Mouse (Mus musculus) midbrain, embryonic 12.5 days (tissue): ENCODE results near the gene Tmem217. TPM values are rescaled to one million over a fixed set of nuclear protein-coding genes. Genes with fewer than 3 reads are reported as not detected.

ENCODE experiments used
- ATAC-seq: fragments of 200-750 bp; cut with Nextera tagmentation; 2 replicates; pipeline ENCODE4 v1.8.0; 2017; ENCODE audit warnings: low read depth, moderate TSS enrichment, moderate library complexity; ENCODE audit not compliant: low FRiP score
- H3K27ac ChIP-seq: fragments of 300-500 bp; sonication (generic); replicated peaks from 2 replicates; pipeline ENCODE4 v1.5.1; 2016; ENCODE audit warnings: mild to moderate bottlenecking
- H3K27me3 ChIP-seq: fragments of 300-500 bp; sonication (generic); 2 replicates; pipeline ENCODE4 v1.6.1; 2016; ENCODE audit warnings: mild to moderate bottlenecking
- H3K36me3 ChIP-seq: fragments of 300-500 bp; sonication (generic); 2 replicates; pipeline ENCODE4 v1.6.1; 2016
- H3K4me1 ChIP-seq: fragments of 300-500 bp; sonication (generic); 2 replicates; pipeline ENCODE4 v1.6.1; 2016
- H3K4me2 ChIP-seq: fragments of 300-500 bp; sonication (generic); replicated peaks from 2 replicates; pipeline ENCODE4 v1.6.1; 2016; ENCODE audit warnings: mild to moderate bottlenecking, moderate library complexity
- H3K4me3 ChIP-seq: fragments of 300-500 bp; sonication (generic); 2 replicates; pipeline ENCODE4 v1.5.1; 2016; ENCODE audit warnings: mild to moderate bottlenecking
- H3K9ac ChIP-seq: fragments of 300-500 bp; sonication (generic); replicated peaks from 2 replicates; pipeline ENCODE4 v1.6.1; 2016; ENCODE audit warnings: mild to moderate bottlenecking, moderate library complexity
- H3K9me3 ChIP-seq: fragments of 300-500 bp; sonication (generic); 2 replicates; pipeline ENCODE4 v1.6.1; 2016; ENCODE audit warnings: mild to moderate bottlenecking
- WGBS: fragments of 180-500 bp; shearing (Covaris S2); methylation state at CpG from one replicate; pipeline ENCODE4 v1.1.7; 2016; 5-methylcytosine and 5-hydroxymethylcytosine counted together
- polyA plus RNA-seq: library from polyadenylated mRNA; unstranded; fragments of >200 nt; fragmentation: Nextera tagmentation; extraction: Ambion mirVana; gene quantifications from 2 replicates; pipeline ENCODE4 v1.2.1, GENCODE M21; 2016

The Tmem217 gene
- polyA plus RNA-seq, 1 experiment from 2014 or later, result 2.1 TPM

DNA sequence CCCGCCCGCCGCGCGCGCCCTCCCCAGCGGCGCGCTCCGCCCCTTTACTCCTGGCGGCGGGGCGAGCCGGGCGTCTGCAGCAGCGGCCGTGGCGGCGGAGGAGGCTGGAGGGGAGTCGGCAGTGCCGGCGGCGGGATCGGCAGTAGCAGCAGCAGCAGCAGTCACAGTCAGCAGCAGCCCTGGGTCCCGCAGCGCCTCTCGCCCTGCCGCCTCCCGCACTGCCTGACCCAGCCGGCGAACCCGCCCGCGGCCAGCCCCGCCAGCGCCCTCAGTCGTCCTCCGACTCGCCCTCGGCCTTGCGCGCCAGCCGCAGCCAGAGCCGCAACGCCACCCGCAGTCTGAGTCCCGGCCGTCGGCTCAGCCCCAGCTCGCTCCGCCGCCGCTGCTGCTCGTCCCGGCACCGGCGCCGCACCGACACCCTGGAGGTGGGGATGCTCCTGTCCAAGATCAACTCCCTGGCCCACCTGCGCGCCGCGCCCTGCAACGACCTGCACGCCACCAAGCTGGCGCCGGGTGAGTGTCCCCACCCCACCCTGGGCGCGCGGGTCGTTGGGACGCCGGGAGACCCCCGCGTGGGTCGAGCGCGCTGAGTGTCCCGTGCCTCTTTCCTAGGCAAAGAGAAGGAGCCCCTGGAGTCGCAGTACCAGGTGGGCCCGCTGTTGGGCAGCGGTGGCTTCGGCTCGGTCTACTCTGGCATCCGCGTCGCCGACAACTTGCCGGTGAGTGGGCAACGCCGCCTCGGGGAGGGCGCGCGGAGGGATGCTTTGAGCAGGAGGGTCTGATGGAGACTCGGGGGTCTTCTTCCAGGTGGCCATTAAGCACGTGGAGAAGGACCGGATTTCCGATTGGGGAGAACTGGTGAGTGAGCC lies 61.2 kb downstream of the Tmem217 start, which contains the start of gene Pim1:
Pim1 (plus strand) TSS at position 41 of the 869 bp plus-strand sequence.
- Histone ChIP-seq H3K4me2 (peak within 1 kb of the TSS; percentile 88), H3K4me3 (peak within 1 kb of the TSS; percentile 81), H3K4me1 (peaks cover 25% of the 10 kb centered on the region), H3K9me3 (no peaks in the 10 kb centered on the region), H3K27ac (peak within 1 kb of the TSS; percentile 95), H3K9ac (peak within 1 kb of the TSS; percentile 82), H3K36me3 (peaks cover 13% of the 10 kb centered on the region), H3K27me3 (no peaks in the 10 kb centered on the region)
- ATAC-seq, result peak; percentile 77
- WGBS, result under 1% methylated on average over 59 of the region's 99 CpGs

GRCm38 (mm10) chr17:29489971-29490712 lies 62.0 kb downstream of the Tmem217 start:
- peak; percentile 86 for ATAC-seq
- Histone ChIP-seq H3K4me1 (peaks cover 25% of the 10 kb centered on the region), H3K36me3 (peaks cover 13% of the 10 kb centered on the region)

GRCm38 (mm10) chr17:29488978-29489970 lies 62.9 kb downstream of the Tmem217 start:
- no peak for ATAC-seq
- H3K4me3 ChIP-seq, result peak overlapping the region; percentile 81
- H3K27me3 ChIP-seq, result no peaks in the 10 kb centered on the region
- H3K4me2 ChIP-seq, result peak overlapping the region; percentile 88
- no peaks in the 10 kb centered on the region for H3K9me3 ChIP-seq
- H3K36me3 ChIP-seq, result peaks cover 6% of the 10 kb centered on the region
- H3K9ac ChIP-seq, result peak overlapping the region; percentile 63
- 6% methylated on average over 30 of the region's 30 CpGs for WGBS
- H3K27ac ChIP-seq, result peak overlapping the region; percentile 94
- peaks cover 20% of the 10 kb centered on the region for H3K4me1 ChIP-seq

More at GRCm38 (mm10) chr17:29489971-29490712, 62.0 kb downstream of the Tmem217 start:
- Histone ChIP-seq H3K4me2 (peak overlapping the region; percentile 88), H3K27ac (peak overlapping the region; percentile 95), H3K9ac (peak overlapping the region; percentile 82), H3K9me3 (no peaks in the 10 kb centered on the region), H3K27me3 (no peaks in the 10 kb centered on the region), H3K4me3 (peak overlapping the region; percentile 81)
- WGBS, result under 1% methylated on average over 46 of the region's 68 CpGs

- Histone ChIP-seq H3K9me3 (no peaks in the 10 kb centered on the region), H3K4me1 (peaks cover 20% of the 10 kb centered on the region), H3K9ac (no peak overlapping the region), H3K27ac (no peak overlapping the region), H3K4me3 (no peak overlapping the region), H3K4me2 (no peak overlapping the region), H3K27me3 (no peaks in the 10 kb centered on the region), H3K36me3 (no peaks in the 10 kb centered on the region)
- no peak for ATAC-seq
- 68% methylated on average over 8 of the region's 8 CpGs for WGBS
Observed at GRCm38 (mm10) chr17:29488257-29488977, 63.8 kb downstream of the Tmem217 start.

- H3K36me3 ChIP-seq, result no peaks in the 10 kb centered on the region
- peaks cover 9% of the 10 kb centered on the region for H3K4me1 ChIP-seq
- no peak for ATAC-seq
- H3K4me2 ChIP-seq, result no peak overlapping the region
- WGBS, result 74% methylated on average over 3 of the region's 3 CpGs
- no peak overlapping the region for H3K9ac ChIP-seq
- H3K27me3 ChIP-seq, result no peaks in the 10 kb centered on the region
- H3K4me3 ChIP-seq, result no peak overlapping the region
- 0 out of 2 replicates have a peak, but pooled peaks cover 5% of the 10 kb centered on the region for H3K9me3 ChIP-seq
- no peak overlapping the region for H3K27ac ChIP-seq
Observed at GRCm38 (mm10) chr17:29485336-29486233, 66.6 kb downstream of the Tmem217 start.

DNA sequence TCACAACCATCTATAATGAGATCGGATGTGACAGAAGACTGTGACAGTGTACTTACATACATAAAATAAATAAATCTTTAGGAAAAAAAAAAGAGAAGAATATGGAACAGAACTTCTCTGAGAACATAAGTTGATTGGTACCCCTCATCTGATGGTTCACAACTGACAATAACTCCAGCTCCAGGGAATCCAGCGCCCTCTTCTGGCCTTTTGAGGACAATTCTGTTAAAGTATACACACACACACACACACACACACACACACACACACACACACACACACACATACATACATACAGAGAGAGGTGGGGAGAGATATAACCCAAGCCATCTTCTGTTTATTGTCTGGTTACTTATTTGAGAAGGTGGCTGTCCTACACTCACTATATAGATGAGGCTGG lies 67.8 kb downstream of the Tmem217 start:
- Histone ChIP-seq H3K9me3 (0 out of 2 replicates have a peak, but pooled peaks cover 5% of the 10 kb centered on the region), H3K9ac (no peak overlapping the region), H3K4me1 (peaks cover 6% of the 10 kb centered on the region), H3K4me3 (no peak overlapping the region), H3K36me3 (no peaks in the 10 kb centered on the region), H3K27me3 (no peaks in the 10 kb centered on the region), H3K4me2 (no peak overlapping the region), H3K27ac (no peak overlapping the region)
- WGBS, result 79% methylated on average over 2 of the region's 2 CpGs
- no peak for ATAC-seq

DNA sequence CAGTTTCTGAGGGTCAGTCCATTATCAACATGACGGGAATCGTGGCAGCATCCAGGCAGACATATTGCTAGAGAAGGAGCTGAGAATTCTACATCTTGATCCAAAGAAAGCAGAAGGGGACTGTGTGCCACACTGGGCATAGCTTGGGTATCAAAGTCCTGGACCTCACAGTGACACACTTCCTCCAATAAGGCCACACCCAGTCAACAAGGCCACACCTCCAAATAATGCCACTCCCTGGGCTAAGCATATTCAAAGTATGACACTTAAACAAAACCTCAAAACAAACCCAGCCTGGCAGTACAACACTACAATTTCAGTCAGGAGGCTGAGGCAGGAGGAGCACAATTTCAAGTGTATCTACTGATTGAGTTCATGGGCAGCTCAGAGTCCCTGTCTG lies 68.9 kb downstream of the Tmem217 start:
- 0 out of 2 replicates have a peak, but pooled peaks cover 5% of the 10 kb centered on the region for H3K9me3 ChIP-seq
- no peaks in the 10 kb centered on the region for H3K4me1 ChIP-seq
- 95% methylated on average over 2 of the region's 2 CpGs for WGBS
- no peak overlapping the region for H3K4me3 ChIP-seq
- H3K27me3 ChIP-seq, result no peaks in the 10 kb centered on the region
- no peaks in the 10 kb centered on the region for H3K36me3 ChIP-seq
- no peak overlapping the region for H3K4me2 ChIP-seq
- ATAC-seq, result no peak
- H3K9ac ChIP-seq, result no peak overlapping the region
- H3K27ac ChIP-seq, result no peak overlapping the region

DNA sequence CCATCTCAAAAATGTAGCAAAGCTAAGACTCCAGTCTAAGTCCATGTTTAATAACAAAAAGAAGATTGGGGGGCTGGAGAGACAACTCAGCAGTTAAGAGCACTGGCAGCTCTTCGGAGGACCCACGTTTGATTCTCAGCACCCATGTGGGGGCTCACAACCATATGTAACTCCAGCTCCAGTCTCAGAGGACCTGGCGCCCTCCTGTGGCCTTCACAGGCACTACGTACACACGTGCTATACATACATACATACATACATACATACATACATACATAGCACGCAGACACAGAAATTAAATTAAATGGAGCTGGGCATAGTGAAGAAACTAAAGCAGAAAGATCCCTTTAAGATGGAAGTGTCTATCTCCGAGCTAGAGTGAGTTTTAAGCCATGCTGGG lies 69.6 kb downstream of the Tmem217 start:
- H3K4me1 ChIP-seq, result no peaks in the 10 kb centered on the region
- no peak for ATAC-seq
- no peak overlapping the region for H3K4me2 ChIP-seq
- H3K36me3 ChIP-seq, result no peaks in the 10 kb centered on the region
- H3K9me3 ChIP-seq, result 0 out of 2 replicates have a peak, but pooled peaks cover 5% of the 10 kb centered on the region
- no peaks in the 10 kb centered on the region for H3K27me3 ChIP-seq
- no peak overlapping the region for H3K9ac ChIP-seq
- WGBS, result 92% methylated on average over 7 of the region's 7 CpGs
- H3K4me3 ChIP-seq, result no peak overlapping the region
- no peak overlapping the region for H3K27ac ChIP-seq

DNA sequence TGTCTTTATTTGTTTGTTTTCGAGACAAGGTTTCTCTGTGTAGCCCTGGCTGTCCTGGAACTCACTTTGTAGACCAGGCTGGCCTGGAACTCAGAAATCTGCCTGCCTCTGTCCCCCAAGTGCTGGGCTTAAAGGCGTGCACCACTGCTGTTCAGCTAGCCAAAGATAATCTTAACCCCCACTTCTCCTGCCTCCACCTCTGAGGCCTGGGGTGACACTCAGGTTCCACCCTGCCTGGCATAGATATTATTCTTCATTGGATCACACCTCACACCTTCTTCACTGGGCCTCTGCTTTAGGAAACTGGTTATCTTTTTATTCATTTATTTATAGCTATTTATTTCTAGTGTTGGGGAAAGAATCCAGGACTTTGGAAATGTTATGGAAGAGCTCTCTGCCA lies 71.9 kb downstream of the Tmem217 start:
- Histone ChIP-seq H3K27me3 (no peaks in the 10 kb centered on the region), H3K9ac (no peak overlapping the region), H3K36me3 (no peaks in the 10 kb centered on the region), H3K9me3 (0 out of 2 replicates have a peak, but pooled peaks cover 5% of the 10 kb centered on the region), H3K27ac (no peak overlapping the region), H3K4me3 (no peak overlapping the region), H3K4me2 (no peak overlapping the region), H3K4me1 (no peaks in the 10 kb centered on the region)
- ATAC-seq, result no peak
- 82% methylated on average over 2 of the region's 2 CpGs for WGBS

DNA sequence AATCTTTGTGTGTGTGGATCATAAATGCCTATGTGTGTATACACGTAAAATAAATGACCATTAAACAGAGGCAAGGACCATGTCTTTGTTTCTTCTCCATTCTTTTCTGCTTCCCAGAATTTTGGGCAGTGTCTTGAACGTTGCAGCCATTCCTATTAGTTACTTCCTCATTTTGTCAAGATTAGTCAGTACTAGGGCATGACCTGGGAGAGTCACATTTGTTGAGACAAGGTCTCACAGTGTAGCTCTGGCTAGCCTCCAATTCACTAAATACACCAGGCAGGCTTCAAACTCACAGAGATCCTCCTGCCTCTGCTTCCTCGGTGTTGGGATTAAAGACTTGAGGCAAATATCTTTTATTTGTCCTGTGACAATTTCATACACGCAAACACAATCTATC lies 73.9 kb downstream of the Tmem217 start:
- Histone ChIP-seq H3K4me3 (no peak overlapping the region), H3K4me2 (no peak overlapping the region), H3K4me1 (no peaks in the 10 kb centered on the region), H3K36me3 (no peaks in the 10 kb centered on the region), H3K27ac (no peak overlapping the region), H3K27me3 (no peaks in the 10 kb centered on the region), H3K9me3 (0 out of 2 replicates have a peak, but pooled peaks cover 5% of the 10 kb centered on the region), H3K9ac (no peak overlapping the region)
- no peak for ATAC-seq
- 94% methylated on average over 4 of the region's 4 CpGs for WGBS
